Mouse (Mus musculus): ENCODE measurements around the gene Rbfox2. TPM values are rescaled to one million over a fixed set of nuclear protein-coding genes. Genes with fewer than 3 reads are reported as not detected.

Rbfox2 gene
- polyA plus RNA-seq, 1 experiment: 177 TPM

- DNase-seq: no peak
- TF ChIP-seq POLR2A (IDR thresholded peaks at IDR 0.05; ENCODE audit: borderline replicate concordance, insufficient read depth, low read length) (no peak), CTCF (IDR thresholded peaks at IDR 0.05; ENCODE audit: borderline replicate concordance, insufficient read depth, low read depth, low read length) (no peak)
- H3K27me3 ChIP-seq (ENCODE audit: control insufficient read depth, insufficient read depth, low read length): no peaks in the 10 kb centered on the region
- H3K27ac ChIP-seq (ENCODE audit: insufficient read depth, low read length): no peak overlapping the region
- WGBS: 21% methylated on average over 1 of the region's 1 CpGs
- H3K4me1 ChIP-seq (ENCODE audit: control insufficient read depth, insufficient read depth, low read length): no peaks in the 10 kb centered on the region
- H3K4me3 ChIP-seq (replicated peaks; ENCODE audit: insufficient read depth, low read depth, low read length): no peak overlapping the region
These were observed 254.6 kb downstream of the Rbfox2 start for GRCm38 (mm10) chr15:77052176-77052575.

DNA sequence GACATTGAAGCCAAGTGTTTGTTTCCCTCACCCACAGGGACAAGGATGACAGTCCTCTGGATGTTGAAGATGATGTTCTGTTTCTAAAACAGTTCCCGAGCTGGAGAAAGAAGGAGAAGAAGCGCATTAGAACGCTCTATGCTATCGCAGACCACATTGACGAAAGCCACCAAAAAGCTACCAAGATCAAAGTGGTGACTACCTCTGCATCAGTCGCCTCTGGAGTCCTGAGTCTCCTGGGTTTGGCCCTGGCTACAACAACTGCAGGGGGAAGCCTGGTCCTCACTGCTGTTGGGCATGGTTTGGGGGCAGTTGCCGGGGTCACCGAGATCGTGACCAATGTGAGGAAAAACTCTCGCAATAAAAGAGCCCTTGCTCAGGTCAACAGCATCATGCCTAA, 256.2 kb downstream of the Rbfox2 start, which contains the start of gene Mb:
Gene Mb, minus strand, starts transcription at position 101 of the 400 bp plus-strand sequence.
- no peak within 1 kb of the TSS for H3K4me3 ChIP-seq (replicated peaks; ENCODE audit: insufficient read depth, low read depth, low read length)
- H3K4me1 ChIP-seq (ENCODE audit: control insufficient read depth, insufficient read depth, low read length): no peaks in the 10 kb centered on the region
- no peak for TF ChIP-seq POLR2A (IDR thresholded peaks at IDR 0.05; ENCODE audit: borderline replicate concordance, insufficient read depth, low read length)
- no peak for TF ChIP-seq CTCF (IDR thresholded peaks at IDR 0.05; ENCODE audit: borderline replicate concordance, insufficient read depth, low read depth, low read length)
- WGBS: 87% methylated on average over 10 of the region's 10 CpGs
- no peak within 1 kb of the TSS for H3K27ac ChIP-seq (ENCODE audit: insufficient read depth, low read length)
- no peak for DNase-seq
- no peaks in the 10 kb centered on the region for H3K27me3 ChIP-seq (ENCODE audit: control insufficient read depth, insufficient read depth, low read length)

DNA sequence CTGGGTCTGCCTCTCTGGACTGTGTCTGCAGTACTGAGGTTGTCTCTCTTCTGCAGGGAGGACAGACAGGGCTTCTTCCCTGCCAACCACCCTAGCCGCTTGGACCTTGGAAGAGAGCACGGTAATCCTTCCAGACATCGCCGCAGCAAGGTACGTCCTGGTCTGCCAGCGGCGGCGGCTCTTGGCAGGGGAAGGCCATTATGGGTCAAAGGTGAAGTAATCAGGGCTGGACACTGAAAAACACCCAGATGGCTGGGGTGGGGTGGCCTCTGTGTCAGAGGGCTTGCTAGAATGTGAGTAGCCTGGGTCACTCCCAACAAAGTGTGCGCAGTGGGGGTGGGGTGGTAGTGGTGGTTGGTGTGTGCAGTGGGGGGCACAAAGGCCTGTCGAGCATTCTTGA, 261.2 kb downstream of the Rbfox2 start:
- Histone ChIP-seq H3K4me3 (replicated peaks; ENCODE audit: insufficient read depth, low read depth, low read length) (no peak overlapping the region), H3K4me1 (ENCODE audit: control insufficient read depth, insufficient read depth, low read length) (no peaks in the 10 kb centered on the region), H3K27me3 (ENCODE audit: control insufficient read depth, insufficient read depth, low read length) (no peaks in the 10 kb centered on the region), H3K27ac (ENCODE audit: insufficient read depth, low read length) (no peak overlapping the region)
- 79% methylated on average over 10 of the region's 10 CpGs for WGBS
- DNase-seq: no peak
- no peak for TF ChIP-seq CTCF (IDR thresholded peaks at IDR 0.05; ENCODE audit: borderline replicate concordance, insufficient read depth, low read depth, low read length)
- TF ChIP-seq POLR2A (IDR thresholded peaks at IDR 0.05; ENCODE audit: borderline replicate concordance, insufficient read depth, low read length): no peak

GRCm38 (mm10) chr15:77044597-77045320, 262.0 kb downstream of the Rbfox2 start, which contains the start of gene Apol6:
Gene Apol6 (plus strand): TSS chr15:77044729.
- Histone ChIP-seq H3K27ac (ENCODE audit: insufficient read depth, low read length) (no peak within 1 kb of the TSS), H3K4me3 (replicated peaks; ENCODE audit: insufficient read depth, low read depth, low read length) (no peak within 1 kb of the TSS), H3K4me1 (ENCODE audit: control insufficient read depth, insufficient read depth, low read length) (no peaks in the 10 kb centered on the region), H3K27me3 (ENCODE audit: control insufficient read depth, insufficient read depth, low read length) (no peaks in the 10 kb centered on the region)
- TF ChIP-seq POLR2A (IDR thresholded peaks at IDR 0.05; ENCODE audit: borderline replicate concordance, insufficient read depth, low read length) (no peak), CTCF (IDR thresholded peaks at IDR 0.05; ENCODE audit: borderline replicate concordance, insufficient read depth, low read depth, low read length) (no peak)
- DNase-seq: no peak
- WGBS: 84% methylated on average over 12 of the region's 12 CpGs

- no peak for DNase-seq
- WGBS: 90% methylated on average over 3 of the region's 3 CpGs
- Histone ChIP-seq H3K4me3 (replicated peaks; ENCODE audit: insufficient read depth, low read depth, low read length) (no peak overlapping the region), H3K4me1 (ENCODE audit: control insufficient read depth, insufficient read depth, low read length) (peaks cover 15% of the 10 kb centered on the region), H3K27me3 (ENCODE audit: control insufficient read depth, insufficient read depth, low read length) (no peaks in the 10 kb centered on the region), H3K27ac (ENCODE audit: insufficient read depth, low read length) (no peak overlapping the region)
- TF ChIP-seq CTCF (IDR thresholded peaks at IDR 0.05; ENCODE audit: borderline replicate concordance, insufficient read depth, low read depth, low read length) (no peak), POLR2A (IDR thresholded peaks at IDR 0.05; ENCODE audit: borderline replicate concordance, insufficient read depth, low read length) (no peak)
These were observed 266.0 kb downstream of the Rbfox2 start for GRCm38 (mm10) chr15:77040784-77041183.

DNA sequence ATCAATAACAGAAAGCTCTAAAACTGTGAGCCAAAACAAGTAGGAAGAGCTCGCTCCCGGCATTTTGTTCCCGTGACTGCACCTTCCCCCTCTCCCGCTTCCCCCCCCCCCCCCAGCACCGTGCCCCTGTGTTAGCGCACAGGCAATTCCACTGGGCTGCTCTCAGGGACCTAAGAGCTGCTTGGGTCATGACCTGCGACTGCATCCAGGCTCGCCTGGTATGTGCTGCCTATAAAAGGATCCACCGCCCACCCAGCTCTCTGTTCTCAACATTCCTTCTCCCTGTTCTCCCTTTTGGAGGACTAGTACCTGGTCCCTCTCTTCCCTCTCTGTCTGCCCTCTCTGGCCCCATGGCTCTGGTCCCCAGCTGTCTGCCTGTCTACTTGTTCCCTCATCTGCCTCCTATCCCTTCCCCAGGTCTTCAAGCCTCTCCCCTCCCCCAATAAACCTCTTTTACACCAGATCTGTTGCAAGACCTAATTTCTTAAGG, 267.5 kb downstream of the Rbfox2 start:
- Histone ChIP-seq H3K27me3 (ENCODE audit: control insufficient read depth, insufficient read depth, low read length) (no peaks in the 10 kb centered on the region), H3K4me3 (replicated peaks; ENCODE audit: insufficient read depth, low read depth, low read length) (no peak overlapping the region), H3K27ac (ENCODE audit: insufficient read depth, low read length) (no peak overlapping the region), H3K4me1 (ENCODE audit: control insufficient read depth, insufficient read depth, low read length) (peaks cover 22% of the 10 kb centered on the region)
- no peak for DNase-seq
- 85% methylated on average over 8 of the region's 9 CpGs for WGBS
- TF ChIP-seq POLR2A (IDR thresholded peaks at IDR 0.05; ENCODE audit: borderline replicate concordance, insufficient read depth, low read length) (no peak), CTCF (IDR thresholded peaks at IDR 0.05; ENCODE audit: borderline replicate concordance, insufficient read depth, low read depth, low read length) (no peak)

GRCm38 (mm10) chr15:77037278-77038161, 269.3 kb downstream of the Rbfox2 start:
- Histone ChIP-seq H3K4me1 (ENCODE audit: control insufficient read depth, insufficient read depth, low read length) (peaks cover 24% of the 10 kb centered on the region), H3K27me3 (ENCODE audit: control insufficient read depth, insufficient read depth, low read length) (no peaks in the 10 kb centered on the region), H3K4me3 (replicated peaks; ENCODE audit: insufficient read depth, low read depth, low read length) (no peak overlapping the region), H3K27ac (ENCODE audit: insufficient read depth, low read length) (peak overlapping the region; percentile 23)
- TF ChIP-seq POLR2A (IDR thresholded peaks at IDR 0.05; ENCODE audit: borderline replicate concordance, insufficient read depth, low read length) (no peak), CTCF (IDR thresholded peaks at IDR 0.05; ENCODE audit: borderline replicate concordance, insufficient read depth, low read depth, low read length) (no peak)
- WGBS: 41% methylated on average over 11 of the region's 11 CpGs
- peak; percentile 25 to 33 for DNase-seq

All from cerebellum, adult 2 months (tissue).